Mouse (Mus musculus): ENCODE results near the gene Klhdc9. TPM values are rescaled to one million over a fixed set of nuclear protein-coding genes. Genes with fewer than 3 reads are reported as not detected.
A peak's percentile ranks its signal among the peaks of the same experiment; 100 is the strongest.

Gene Klhdc9
- polyA plus RNA-seq (2015; fragmentation: Nextera tagmentation; extraction: Ambion mirVana), result 0.76 and 1.3 TPM in 2 replicates

- Histone ChIP-seq H3K9ac (ENCODE audit: low read length) (peak within 1 kb of the TSS; percentile 74), H3K4me1 (ENCODE audit: control insufficient read depth, insufficient read depth, low read length) (0 out of 2 replicates have a peak, but pooled peaks cover 12% of the 10 kb centered on the region), H3K4me2 (ENCODE audit: low read depth, low read length) (peak within 1 kb of the TSS; percentile 83), H3K36me3 (ENCODE audit: control insufficient read depth, insufficient read depth, low read length) (no peaks in the 10 kb centered on the region; the same call in 1 of the 2 replicates), H3K27ac (ENCODE audit: low read length) (peak within 1 kb of the TSS; percentile 43), H3K27me3 (ENCODE audit: control insufficient read depth, insufficient read depth, low read length) (no peaks in the 10 kb centered on the region), H3K4me3 (replicated peaks; ENCODE audit: low read length) (peak within 1 kb of the TSS; percentile 60), H3K9me3 (replicated peaks; ENCODE audit: control insufficient read depth, low read length) (no peaks in the 10 kb centered on the region)
- ATAC-seq (ENCODE audit: insufficient read depth, low FRiP score), result peak; percentile 92
- WGBS, result 2% methylated on average over 21 of the region's 21 CpGs
Measured at GRCm38 (mm10) chr1:171360656-171361055, at the start of gene Klhdc9. TSS of gene Klhdc9 (minus strand) at chr1:171360798.

GRCm38 (mm10) chr1:171410231-171410630, 49.6 kb upstream of the Klhdc9 start:
- no peak overlapping the region for H3K27ac ChIP-seq (ENCODE audit: low read length)
- ATAC-seq (ENCODE audit: insufficient read depth, low FRiP score), result no peak
- no peak overlapping the region for H3K4me2 ChIP-seq (ENCODE audit: low read depth, low read length)
- H3K4me3 ChIP-seq (replicated peaks; ENCODE audit: low read length), result no peak overlapping the region
- no peak overlapping the region for H3K9ac ChIP-seq (ENCODE audit: low read length)
- H3K27me3 ChIP-seq (ENCODE audit: control insufficient read depth, insufficient read depth, low read length), result no peaks in the 10 kb centered on the region
- no peaks in the 10 kb centered on the region for H3K9me3 ChIP-seq (replicated peaks; ENCODE audit: control insufficient read depth, low read length)
- 84% methylated on average over 1 of the region's 1 CpGs for WGBS
- H3K4me1 ChIP-seq (ENCODE audit: control insufficient read depth, insufficient read depth, low read length), result 0 out of 2 replicates have a peak, but pooled peaks cover 6% of the 10 kb centered on the region
- peaks cover 2% of the 10 kb centered on the region; the same call in 1 of the 2 replicates for H3K36me3 ChIP-seq (ENCODE audit: control insufficient read depth, insufficient read depth, low read length)

- 74% methylated on average over 5 of the region's 5 CpGs for WGBS
- H3K27me3 ChIP-seq (ENCODE audit: control insufficient read depth, insufficient read depth, low read length), result no peaks in the 10 kb centered on the region
- H3K9ac ChIP-seq (ENCODE audit: low read length), result no peak overlapping the region
- H3K27ac ChIP-seq (ENCODE audit: low read length), result no peak overlapping the region
- no peak overlapping the region for H3K4me3 ChIP-seq (replicated peaks; ENCODE audit: low read length)
- H3K36me3 ChIP-seq (ENCODE audit: control insufficient read depth, insufficient read depth, low read length), result no peaks in the 10 kb centered on the region
- no peak for ATAC-seq (ENCODE audit: insufficient read depth, low FRiP score)
- H3K4me1 ChIP-seq (ENCODE audit: control insufficient read depth, insufficient read depth, low read length), result no peaks in the 10 kb centered on the region
- H3K9me3 ChIP-seq (replicated peaks; ENCODE audit: control insufficient read depth, low read length), result no peaks in the 10 kb centered on the region
- H3K4me2 ChIP-seq (ENCODE audit: low read depth, low read length), result no peak overlapping the region
Measured at GRCm38 (mm10) chr1:171407263-171407662, 46.7 kb upstream of the Klhdc9 start.

- H3K9me3 ChIP-seq (replicated peaks; ENCODE audit: control insufficient read depth, low read length), result no peaks in the 10 kb centered on the region
- WGBS, result 89% methylated on average over 9 of the region's 9 CpGs
- ATAC-seq (ENCODE audit: insufficient read depth, low FRiP score), result no peak
- no peaks in the 10 kb centered on the region for H3K36me3 ChIP-seq (ENCODE audit: control insufficient read depth, insufficient read depth, low read length)
- H3K27ac ChIP-seq (ENCODE audit: low read length), result no peak overlapping the region
- no peak overlapping the region for H3K9ac ChIP-seq (ENCODE audit: low read length)
- no peak overlapping the region for H3K4me3 ChIP-seq (replicated peaks; ENCODE audit: low read length)
- no peaks in the 10 kb centered on the region for H3K27me3 ChIP-seq (ENCODE audit: control insufficient read depth, insufficient read depth, low read length)
- H3K4me1 ChIP-seq (ENCODE audit: control insufficient read depth, insufficient read depth, low read length), result no peaks in the 10 kb centered on the region
- no peak overlapping the region for H3K4me2 ChIP-seq (ENCODE audit: low read depth, low read length)
Measured at GRCm38 (mm10) chr1:171402991-171403390, 42.4 kb upstream of the Klhdc9 start.

- Histone ChIP-seq H3K27ac (ENCODE audit: low read length) (no peak overlapping the region), H3K9ac (ENCODE audit: low read length) (no peak overlapping the region), H3K4me1 (ENCODE audit: control insufficient read depth, insufficient read depth, low read length) (no peaks in the 10 kb centered on the region), H3K4me2 (ENCODE audit: low read depth, low read length) (no peak overlapping the region), H3K4me3 (replicated peaks; ENCODE audit: low read length) (no peak overlapping the region), H3K27me3 (ENCODE audit: control insufficient read depth, insufficient read depth, low read length) (no peaks in the 10 kb centered on the region), H3K9me3 (replicated peaks; ENCODE audit: control insufficient read depth, low read length) (no peaks in the 10 kb centered on the region), H3K36me3 (ENCODE audit: control insufficient read depth, insufficient read depth, low read length) (no peaks in the 10 kb centered on the region)
- WGBS, result 80% methylated on average over 4 of the region's 4 CpGs
- ATAC-seq (ENCODE audit: insufficient read depth, low FRiP score), result no peak
Measured at GRCm38 (mm10) chr1:171401821-171402220, 41.2 kb upstream of the Klhdc9 start.

GRCm38 (mm10) chr1:171390101-171390500, 29.5 kb upstream of the Klhdc9 start:
- no peak overlapping the region for H3K4me2 ChIP-seq (ENCODE audit: low read depth, low read length)
- H3K9me3 ChIP-seq (replicated peaks; ENCODE audit: control insufficient read depth, low read length), result no peaks in the 10 kb centered on the region
- peak overlapping the region; percentile 14; the same call in 1 of the 2 replicates for H3K4me3 ChIP-seq (replicated peaks; ENCODE audit: low read length)
- no peaks in the 10 kb centered on the region for H3K4me1 ChIP-seq (ENCODE audit: control insufficient read depth, insufficient read depth, low read length)
- H3K27me3 ChIP-seq (ENCODE audit: control insufficient read depth, insufficient read depth, low read length), result no peaks in the 10 kb centered on the region; the same call in 1 of the 2 replicates
- 63% methylated on average over 4 of the region's 4 CpGs for WGBS
- H3K36me3 ChIP-seq (ENCODE audit: control insufficient read depth, insufficient read depth, low read length), result no peaks in the 10 kb centered on the region
- H3K27ac ChIP-seq (ENCODE audit: low read length), result peak overlapping the region; percentile 32; the same call in 1 of the 2 replicates
- ATAC-seq (ENCODE audit: insufficient read depth, low FRiP score), result peak; percentile 26; the same call in 1 of the 2 replicates
- 0 out of 2 replicates have a peak overlapping the region, but pooled peaks have one; percentile 2 for H3K9ac ChIP-seq (ENCODE audit: low read length)

- Histone ChIP-seq H3K27ac (ENCODE audit: low read length) (peak within 1 kb of the TSS; percentile 54; the same call in 1 of the 2 replicates), H3K9ac (ENCODE audit: low read length) (0 out of 2 replicates have a peak within 1 kb of the TSS, but pooled peaks have one; percentile 2), H3K4me1 (ENCODE audit: control insufficient read depth, insufficient read depth, low read length) (no peaks in the 10 kb centered on the region), H3K36me3 (ENCODE audit: control insufficient read depth, insufficient read depth, low read length) (no peaks in the 10 kb centered on the region), H3K9me3 (replicated peaks; ENCODE audit: control insufficient read depth, low read length) (no peaks in the 10 kb centered on the region), H3K4me3 (replicated peaks; ENCODE audit: low read length) (peak within 1 kb of the TSS; percentile 14), H3K27me3 (ENCODE audit: control insufficient read depth, insufficient read depth, low read length) (no peaks in the 10 kb centered on the region), H3K4me2 (ENCODE audit: low read depth, low read length) (no peak within 1 kb of the TSS)
- ATAC-seq (ENCODE audit: insufficient read depth, low FRiP score), result no peak; the same call in 1 of the 2 replicates
- 73% methylated on average over 15 of the region's 15 CpGs for WGBS
Measured at GRCm38 (mm10) chr1:171388376-171389102, 27.9 kb upstream of the Klhdc9 start, which contains the start of gene Arhgap30. TSS of gene Arhgap30 (plus strand) at chr1:171388954.

- ATAC-seq (ENCODE audit: insufficient read depth, low FRiP score), result no peak
- Histone ChIP-seq H3K9ac (ENCODE audit: low read length) (no peak overlapping the region), H3K4me1 (ENCODE audit: control insufficient read depth, insufficient read depth, low read length) (no peaks in the 10 kb centered on the region), H3K27ac (ENCODE audit: low read length) (no peak overlapping the region), H3K27me3 (ENCODE audit: control insufficient read depth, insufficient read depth, low read length) (no peaks in the 10 kb centered on the region), H3K4me2 (ENCODE audit: low read depth, low read length) (no peak overlapping the region), H3K4me3 (replicated peaks; ENCODE audit: low read length) (no peak overlapping the region), H3K36me3 (ENCODE audit: control insufficient read depth, insufficient read depth, low read length) (no peaks in the 10 kb centered on the region), H3K9me3 (replicated peaks; ENCODE audit: control insufficient read depth, low read length) (no peaks in the 10 kb centered on the region)
- 28% methylated on average over 6 of the region's 6 CpGs for WGBS
Measured at GRCm38 (mm10) chr1:171387099-171387498, 26.5 kb upstream of the Klhdc9 start.

- Histone ChIP-seq H3K9me3 (replicated peaks; ENCODE audit: control insufficient read depth, low read length) (no peaks in the 10 kb centered on the region), H3K27ac (ENCODE audit: low read length) (no peak overlapping the region), H3K27me3 (ENCODE audit: control insufficient read depth, insufficient read depth, low read length) (no peaks in the 10 kb centered on the region), H3K4me2 (ENCODE audit: low read depth, low read length) (no peak overlapping the region), H3K4me3 (replicated peaks; ENCODE audit: low read length) (no peak overlapping the region), H3K4me1 (ENCODE audit: control insufficient read depth, insufficient read depth, low read length) (no peaks in the 10 kb centered on the region), H3K36me3 (ENCODE audit: control insufficient read depth, insufficient read depth, low read length) (no peaks in the 10 kb centered on the region), H3K9ac (ENCODE audit: low read length) (no peak overlapping the region)
- ATAC-seq (ENCODE audit: insufficient read depth, low FRiP score), result no peak
- WGBS, result 58% methylated on average over 9 of the region's 9 CpGs
Measured at GRCm38 (mm10) chr1:171385171-171385570, 24.6 kb upstream of the Klhdc9 start.
